Comparison of ENCODE assay signal across 7 mouse cellular contexts in the genomic region with DNA sequence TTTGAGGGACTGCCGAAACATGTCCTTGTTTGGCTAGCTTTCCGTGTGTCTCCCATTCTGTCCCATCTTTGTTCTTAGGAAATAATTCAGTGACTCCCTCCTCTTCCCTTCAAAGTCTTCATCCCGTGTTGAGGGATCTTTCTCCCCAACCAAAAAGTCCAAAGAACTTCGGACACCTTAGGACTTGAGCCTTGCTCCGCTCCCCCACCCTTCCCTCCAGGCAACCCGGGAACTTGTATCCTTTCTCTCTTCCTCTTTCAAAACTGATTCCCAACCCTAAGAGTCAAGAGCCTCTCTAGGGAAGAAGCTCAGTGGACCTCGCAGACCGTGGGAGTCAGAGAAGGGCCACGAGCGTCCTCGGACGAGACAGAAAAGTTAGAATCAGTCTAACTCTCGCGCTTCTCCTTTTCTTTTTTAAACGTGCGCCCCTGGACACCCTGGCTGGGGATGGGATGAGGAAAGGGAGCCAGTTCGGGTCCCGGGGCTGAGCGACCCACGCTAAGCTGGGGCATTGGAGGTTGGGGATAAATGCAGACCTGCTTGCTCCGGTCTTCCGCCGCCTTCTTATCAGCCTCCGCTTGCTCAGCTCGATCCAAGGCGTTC. TPM values are rescaled to one million over a fixed set of nuclear protein-coding genes. Genes with fewer than 3 reads are reported as not detected.
A peak's percentile ranks its signal among the peaks of the same experiment; 100 is the strongest.
DNase-seq lines count a peak whose midpoint lies in the region; ATAC-seq and TF ChIP-seq lines count a peak whose summit lies in the region.

No protein-coding gene starts in this region.

- H3K9ac ChIP-seq in forebrain, embryonic 15.5 days (replicated peaks) = peak overlapping the region; percentile 54
- H3K9ac ChIP-seq in limb, embryonic 15.5 days = peak overlapping the region; percentile 77

- ATAC-seq in forebrain, embryonic 15.5 days (replicated peaks) = no peak
- no peak for ATAC-seq in limb, embryonic 15.5 days (ENCODE audit: insufficient number of reproducible peaks, low FRiP score, low TSS enrichment, low read depth)

- H3K4me3 ChIP-seq in spleen, adult 2 months (ENCODE audit: extremely low read depth, insufficient read depth, insufficient read length) = peak overlapping the region; percentile 50
- H3K4me3 ChIP-seq in forebrain, embryonic 15.5 days = peak overlapping the region; percentile 48
- H3K4me3 ChIP-seq in limb, embryonic 15.5 days = peak overlapping the region; percentile 67

- DNase-seq in spleen, adult 2 months (ENCODE audit: low read depth in 1 of 2, low spot score in 2 of 2) = no peak
- DNase-seq in spleen, postnatal 4 days (ENCODE audit: low spot score in 2 of 2) = no peak
- no peak for DNase-seq in layer of hippocampus, adult 8-10 months (ENCODE audit: low spot score in 2 of 2)
- DNase-seq in left cerebral cortex, postnatal 10 days (ENCODE audit: extremely low spot score in 1 of 2, low spot score in 2 of 2) = no peak
- DNase-seq in gastrocnemius, postnatal 36 days = no peak

- H3K36me3 ChIP-seq in spleen, adult 2 months (ENCODE audit: control insufficient read depth, insufficient read depth, low read length) = no peaks in the 10 kb centered on the region
- H3K36me3 ChIP-seq in forebrain, embryonic 15.5 days = no peaks in the 10 kb centered on the region
- no peaks in the 10 kb centered on the region for H3K36me3 ChIP-seq in limb, embryonic 15.5 days

- H3K4me2 ChIP-seq in forebrain, embryonic 15.5 days (replicated peaks) = peak overlapping the region; percentile 95
- peak overlapping the region; percentile 69 for H3K4me2 ChIP-seq in limb, embryonic 15.5 days

- peaks cover 31% of the 10 kb centered on the region for H3K27me3 ChIP-seq in spleen, adult 2 months (ENCODE audit: control insufficient read depth, insufficient read depth, low read length)
- H3K27me3 ChIP-seq in forebrain, embryonic 15.5 days = peaks cover 44% of the 10 kb centered on the region
- H3K27me3 ChIP-seq in limb, embryonic 15.5 days = no peaks in the 10 kb centered on the region

- 4% methylated on average over 26 of the region's 26 CpGs for WGBS in spleen, adult 2 months
- WGBS in forebrain, embryonic 15.5 days = under 1% methylated on average over 26 of the region's 26 CpGs
- WGBS in limb, embryonic 15.5 days = under 1% methylated on average over 26 of the region's 26 CpGs

- H3K27ac ChIP-seq in spleen, adult 2 months (ENCODE audit: insufficient read depth, low read length) = peak overlapping the region; percentile 22; the same call in 1 of the 2 replicates
- H3K27ac ChIP-seq in forebrain, embryonic 15.5 days (replicated peaks) = no peak overlapping the region
- peak overlapping the region; percentile 89 for H3K27ac ChIP-seq in limb, embryonic 15.5 days

- H3K9me3 ChIP-seq in forebrain, embryonic 15.5 days = no peaks in the 10 kb centered on the region
- H3K9me3 ChIP-seq in limb, embryonic 15.5 days = no peaks in the 10 kb centered on the region

- intact Hi-C loops in left cerebral cortex, postnatal 10 days (cut with DNase I) = loop anchor here (5.0 kb wide), 1 partner anchor 584 kb away; no protein-coding TSS in a partner anchor
- intact Hi-C loops in gastrocnemius, postnatal 36 days (cut with DNase I) = loop anchor here (5.0 kb wide), 1 partner anchor 164 kb away; no protein-coding TSS in a partner anchor

- peaks cover 14% of the 10 kb centered on the region for H3K4me1 ChIP-seq in spleen, adult 2 months (ENCODE audit: control insufficient read depth, insufficient read depth, insufficient read length)
- peaks cover 36% of the 10 kb centered on the region for H3K4me1 ChIP-seq in forebrain, embryonic 15.5 days
- peaks cover 49% of the 10 kb centered on the region for H3K4me1 ChIP-seq in limb, embryonic 15.5 days

- no peak for TF ChIP-seq POLR2A in spleen, adult 2 months (IDR thresholded peaks at IDR 0.05; ENCODE audit: low read depth, low read length)

- TF ChIP-seq CTCF in spleen, adult 2 months (IDR thresholded peaks at IDR 0.05; ENCODE audit: extremely low read depth, insufficient read depth, insufficient read length, insufficient replicate concordance) = no peak

RNA-seq across cellular contexts. Expression of a gene that starts 0.6 kb away (rescaled TPM):
- polyA plus RNA-seq in spleen, adult 2 months (2012; rRNA removed) = 39.0 and 54.2 TPM in 2 replicates
- polyA plus RNA-seq in forebrain, embryonic 15.5 days (2015; fragmentation: Nextera tagmentation; extraction: Ambion mirVana) = 118 and 121 TPM in 2 replicates
- 710 and 1,010 TPM in 2 replicates for polyA plus RNA-seq in limb, embryonic 15.5 days (2015; fragmentation: Nextera tagmentation; extraction: Ambion mirVana)
- total RNA-seq in layer of hippocampus, adult 8-10 months (2022) = 100 to 1,000 TPM; 179 to 185 (median 182) TPM
- total RNA-seq in left cerebral cortex, postnatal 10 days (2021) = 100 to 1,000 TPM; 180 to 192 TPM
- total RNA-seq in gastrocnemius, postnatal 36 days (2021) = over 10,000 TPM; 26,294 to 27,735 TPM

Comparison
In these comparisons a context has a peak if more than half of its experiments do, and no peak if none do; other contexts are left out.
1. RNA of a gene that starts 0.6 kb away (total RNA-seq): 26,294 to 27,735 TPM in gastrocnemius, postnatal 36 days; 180 to 192 TPM in left cerebral cortex, postnatal 10 days and 179 to 185 TPM in layer of hippocampus, adult 8-10 months; every median in the first group is over 100 times any median in the second.
2. Peak in every context shown above with its lines, with median percentiles within 50 percentile points of each other: H3K4me3 ChIP-seq.